Mouse (Mus musculus) lung, adult 10 weeks (tissue): Measurements from ENCODE around the gene Rpp21. TPM values are rescaled to one million over a fixed set of nuclear protein-coding genes. Genes with fewer than 3 reads are reported as not detected.

Experiments used
- polyA plus RNA-seq: library from polyadenylated mRNA; stranded (reverse); fragments of 350-450 nt; fragmentation: Illumina TruSeq; extraction: RNeasy Lipid Tissue Mini Kit (QIAGEN cat#74804); gene quantifications from one replicate; pipeline ENCODE4 v1.2.3, GENCODE M21; 2014; ENCODE audit warnings: low read depth, low replicate concordance; ENCODE audit not compliant: insufficient read depth

The Rpp21 gene
- 52.5 TPM for polyA plus RNA-seq

DNA sequence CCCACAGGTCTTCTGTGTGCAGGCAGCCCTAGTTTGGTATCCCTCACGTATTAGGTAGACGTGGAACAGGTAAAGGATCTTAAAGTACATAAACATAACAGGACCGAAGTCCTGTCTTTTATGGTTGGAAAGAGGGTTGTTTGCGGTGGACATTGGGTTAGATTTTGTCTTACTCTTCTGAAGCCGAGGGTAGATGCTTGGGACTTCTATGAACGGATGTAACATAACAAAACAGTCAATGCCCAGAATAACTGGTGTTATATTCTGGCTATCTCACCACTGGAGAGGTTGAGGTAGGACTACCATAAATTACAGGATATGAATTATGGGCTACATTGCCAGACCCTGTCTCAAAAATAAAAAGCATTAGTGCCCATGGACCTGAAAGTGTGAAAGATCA lies at the start of gene Rpp21:
TSS of gene Rpp21 (minus strand) at position 101 of the 400 bp plus-strand sequence.

DNA sequence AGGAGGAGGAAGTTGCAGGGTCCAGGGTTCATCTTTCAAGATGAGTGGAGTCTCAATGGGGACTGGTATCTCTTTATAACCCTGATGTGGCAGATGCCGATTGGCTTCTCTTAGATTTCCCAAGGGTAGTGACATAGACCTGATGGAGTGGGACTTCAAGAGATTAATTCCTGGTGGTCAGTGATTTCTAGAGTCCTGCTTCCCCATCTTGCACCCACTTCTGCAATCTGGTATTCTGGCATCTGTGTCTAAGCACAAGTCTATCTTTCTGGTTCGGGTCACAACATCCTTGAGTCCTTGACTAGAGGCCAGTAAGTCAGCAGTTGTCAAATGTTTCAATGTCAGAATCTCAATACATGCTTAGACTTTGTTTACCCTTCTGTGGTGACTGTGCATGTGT lies 28.5 kb upstream of the Rpp21 start, which contains the start of gene H2-M10.2:
TSS of gene H2-M10.2 (minus strand) at position 101 of the 400 bp plus-strand sequence.

DNA sequence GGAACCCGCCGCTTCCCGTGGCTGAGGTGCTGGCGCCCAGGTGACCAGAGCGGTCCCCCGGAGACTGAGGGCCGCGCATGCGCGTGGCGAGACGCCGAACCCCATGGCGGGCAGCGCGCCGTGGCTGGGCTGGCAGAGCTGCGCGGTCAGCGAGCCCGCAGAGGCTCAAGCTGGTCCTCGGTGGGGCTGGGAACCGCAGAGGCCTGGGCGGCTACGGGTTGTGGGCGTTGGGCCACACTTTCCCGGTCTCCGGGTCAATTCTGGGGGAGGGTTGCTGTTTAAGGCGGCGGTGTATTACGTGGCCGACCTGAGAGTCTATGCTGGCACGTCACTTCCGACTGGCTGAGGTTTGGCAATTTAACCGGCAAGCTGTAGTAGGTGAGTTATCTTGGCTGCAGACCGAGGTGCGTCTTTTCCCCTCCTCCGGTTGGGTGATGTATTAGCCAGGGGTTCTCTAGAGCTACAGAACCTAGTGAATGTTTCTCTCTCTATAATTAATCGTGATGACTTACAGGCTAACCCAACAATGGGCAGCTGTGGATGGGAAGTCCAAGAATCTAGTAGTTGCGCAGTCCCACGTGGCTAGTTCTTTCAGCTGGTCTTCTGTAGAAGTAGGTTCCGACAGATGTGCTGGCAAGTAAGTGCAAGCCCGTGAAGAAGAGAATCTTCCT lies 13.9 kb upstream of the Rpp21 start, which contains the start of gene Trim39:
TSS of gene Trim39 (minus strand) at position 662 of the 671 bp plus-strand sequence.

Other genes with a start within 250 kb of the Rpp21 start
- 14.2 TPM for gene H2-T24, start 237.5 kb downstream of the Rpp21 start, polyA plus RNA-seq
- 217 TPM for gene H2-T23, start 225.2 kb downstream of the Rpp21 start, polyA plus RNA-seq
- 80.8 TPM for gene H2-T22, start 215.3 kb downstream of the Rpp21 start, polyA plus RNA-seq
- not detected for gene Gm6034, start 215.1 kb downstream of the Rpp21 start, polyA plus RNA-seq
- not detected for gene Gm11127, start 199.7 kb downstream of the Rpp21 start, polyA plus RNA-seq
- gene Gm19684, start 136.4 kb downstream of the Rpp21 start, polyA plus RNA-seq, result not detected
- not detected for gene Gm7030, start 128.6 kb downstream of the Rpp21 start, polyA plus RNA-seq
- 0.84 TPM for gene Gm8909, start 89.5 kb downstream of the Rpp21 start, polyA plus RNA-seq
- gene H2-T3, start 67.8 kb downstream of the Rpp21 start, polyA plus RNA-seq, result not detected
- 9.4 TPM for gene Trim39, start 14.2 kb upstream of the Rpp21 start, polyA plus RNA-seq
- not detected for gene H2-M10.2, start 28.4 kb upstream of the Rpp21 start, polyA plus RNA-seq
- gene H2-M10.1, start 68.1 kb upstream of the Rpp21 start, polyA plus RNA-seq, result not detected
- not detected for gene H2-M10.3, start 110.3 kb upstream of the Rpp21 start, polyA plus RNA-seq
- gene H2-M10.4, start 204.3 kb upstream of the Rpp21 start, polyA plus RNA-seq, result not detected